Mouse (Mus musculus): ENCODE measurements around the gene Iqgap2. TPM values are rescaled to one million over a fixed set of nuclear protein-coding genes. Genes with fewer than 3 reads are reported as not detected.

The Iqgap2 gene
- total and polyA plus RNA-seq, 3 experiments, result 0.61 to 2.5 (median 2.2) TPM

GRCm38 (mm10) chr13:95797530-95797929 is 94.2 kb downstream of the Iqgap2 start:
- TF ChIP-seq CTCF (IDR thresholded peaks at IDR 0.05) (no peak), EP300 (IDR thresholded peaks at IDR 0.05; ENCODE audit: insufficient read depth, low read depth, low read length) (no peak), POLR2A (IDR thresholded peaks at IDR 0.05; ENCODE audit: insufficient read depth, low read depth, low read length) (no peak)
- intact Hi-C loops (cut with DNase I), result no loop called here
- Histone ChIP-seq H3K4me1 (ENCODE audit: control insufficient read depth, insufficient read depth, low read length) (no peaks in the 10 kb centered on the region; the same call in 1 of the 2 replicates), H3K27ac (no peak overlapping the region), H3K79me2 (replicated peaks; ENCODE audit: control insufficient read depth, insufficient read depth, low read length) (no peaks in the 10 kb centered on the region), H3K27me3 (ENCODE audit: control insufficient read depth, insufficient read depth, low read length) (no peaks in the 10 kb centered on the region), H3K36me3 (ENCODE audit: control insufficient read depth, insufficient read depth, low read length) (no peaks in the 10 kb centered on the region), H3K9ac (ENCODE audit: low read depth, low read length) (no peak overlapping the region), H3K4me3 (no peak overlapping the region)
- no peak for DNase-seq
- 80% methylated on average over 2 of the region's 2 CpGs for WGBS

GRCm38 (mm10) chr13:95794346-95794745 is 97.4 kb downstream of the Iqgap2 start:
- Histone ChIP-seq H3K79me2 (replicated peaks; ENCODE audit: control insufficient read depth, insufficient read depth, low read length) (no peaks in the 10 kb centered on the region), H3K27ac (no peak overlapping the region), H3K9ac (ENCODE audit: low read depth, low read length) (no peak overlapping the region), H3K27me3 (ENCODE audit: control insufficient read depth, insufficient read depth, low read length) (no peaks in the 10 kb centered on the region), H3K4me3 (no peak overlapping the region), H3K4me1 (ENCODE audit: control insufficient read depth, insufficient read depth, low read length) (no peaks in the 10 kb centered on the region; the same call in 1 of the 2 replicates), H3K36me3 (ENCODE audit: control insufficient read depth, insufficient read depth, low read length) (no peaks in the 10 kb centered on the region)
- 51% methylated on average over 8 of the region's 8 CpGs for WGBS
- TF ChIP-seq CTCF (IDR thresholded peaks at IDR 0.05), result no peak
- no peak for TF ChIP-seq POLR2A (IDR thresholded peaks at IDR 0.05; ENCODE audit: insufficient read depth, low read depth, low read length)
- no peak for DNase-seq
- intact Hi-C loops (cut with DNase I), result no loop called here

- intact Hi-C loops (cut with DNase I), result no loop called here
- no peaks in the 10 kb centered on the region for H3K27me3 ChIP-seq (ENCODE audit: control insufficient read depth, insufficient read depth, low read length)
- TF ChIP-seq CTCF (IDR thresholded peaks at IDR 0.05), result no peak
- TF ChIP-seq EP300 (IDR thresholded peaks at IDR 0.05; ENCODE audit: insufficient read depth, low read depth, low read length), result no peak
- no peaks in the 10 kb centered on the region for H3K79me2 ChIP-seq (replicated peaks; ENCODE audit: control insufficient read depth, insufficient read depth, low read length)
- no peaks in the 10 kb centered on the region for H3K36me3 ChIP-seq (ENCODE audit: control insufficient read depth, insufficient read depth, low read length)
- H3K4me3 ChIP-seq, result no peak overlapping the region
- H3K9ac ChIP-seq (ENCODE audit: low read depth, low read length), result no peak overlapping the region
- 74% methylated on average over 6 of the region's 6 CpGs for WGBS
- no peak for DNase-seq
- H3K27ac ChIP-seq, result no peak overlapping the region
- peaks cover 3% of the 10 kb centered on the region for H3K4me1 ChIP-seq (ENCODE audit: control insufficient read depth, insufficient read depth, low read length)
These were observed 100.8 kb downstream of the Iqgap2 start for GRCm38 (mm10) chr13:95790883-95791282.

DNA sequence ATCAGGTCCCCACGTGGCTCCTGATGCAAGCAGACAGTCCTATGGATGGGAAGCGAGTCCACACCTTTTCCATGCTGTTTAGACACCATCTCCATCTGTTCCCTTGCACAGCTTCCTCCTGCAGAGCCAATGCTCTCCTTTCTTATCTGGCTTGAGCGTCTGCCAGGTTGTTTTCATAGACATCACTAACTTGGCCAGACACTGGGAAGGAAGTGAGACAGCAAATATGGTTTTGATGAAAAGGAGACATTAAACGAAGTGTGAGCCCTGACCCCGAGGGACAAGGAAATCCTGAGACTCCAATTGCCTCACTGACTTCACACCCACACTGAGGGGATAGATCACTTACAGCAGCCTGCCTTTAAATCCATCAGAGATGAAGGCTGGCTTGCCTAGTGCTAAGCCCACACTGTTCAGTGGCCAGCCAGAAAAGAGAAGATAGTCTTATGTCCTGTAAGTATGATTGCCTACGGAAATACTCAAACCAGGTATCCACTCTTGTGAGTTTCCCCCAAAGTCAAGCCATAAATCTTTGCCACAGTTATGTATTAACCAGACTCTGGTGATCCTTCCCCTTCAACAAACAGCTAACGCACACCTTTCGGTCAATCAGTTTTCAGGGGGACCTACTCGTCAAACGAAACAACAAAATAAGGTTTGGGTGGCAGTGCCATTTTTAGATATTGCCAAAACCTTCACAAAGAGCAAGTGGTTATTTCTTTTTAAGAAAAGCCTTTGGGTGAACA is 102.9 kb downstream of the Iqgap2 start:
- Histone ChIP-seq H3K36me3 (ENCODE audit: control insufficient read depth, insufficient read depth, low read length) (no peaks in the 10 kb centered on the region), H3K4me1 (ENCODE audit: control insufficient read depth, insufficient read depth, low read length) (peaks cover 3% of the 10 kb centered on the region), H3K9ac (ENCODE audit: low read depth, low read length) (no peak overlapping the region), H3K27me3 (ENCODE audit: control insufficient read depth, insufficient read depth, low read length) (no peaks in the 10 kb centered on the region), H3K79me2 (replicated peaks; ENCODE audit: control insufficient read depth, insufficient read depth, low read length) (no peaks in the 10 kb centered on the region), H3K27ac (no peak overlapping the region), H3K4me3 (no peak overlapping the region)
- 51% methylated on average over 10 of the region's 10 CpGs for WGBS
- no peak for DNase-seq
- intact Hi-C loops (cut with DNase I), result no loop called here
- TF ChIP-seq POLR2A (IDR thresholded peaks at IDR 0.05; ENCODE audit: insufficient read depth, low read depth, low read length), result no peak
- no peak for TF ChIP-seq EP300 (IDR thresholded peaks at IDR 0.05; ENCODE audit: insufficient read depth, low read depth, low read length)
- TF ChIP-seq CTCF (IDR thresholded peaks at IDR 0.05), result no peak

GRCm38 (mm10) chr13:95782969-95783332 is 108.8 kb downstream of the Iqgap2 start:
- no peaks in the 10 kb centered on the region for H3K27me3 ChIP-seq (ENCODE audit: control insufficient read depth, insufficient read depth, low read length)
- no peaks in the 10 kb centered on the region for H3K36me3 ChIP-seq (ENCODE audit: control insufficient read depth, insufficient read depth, low read length)
- no peak overlapping the region for H3K9ac ChIP-seq (ENCODE audit: low read depth, low read length)
- H3K79me2 ChIP-seq (replicated peaks; ENCODE audit: control insufficient read depth, insufficient read depth, low read length), result no peaks in the 10 kb centered on the region
- TF ChIP-seq CTCF (IDR thresholded peaks at IDR 0.05) (no peak), EP300 (IDR thresholded peaks at IDR 0.05; ENCODE audit: insufficient read depth, low read depth, low read length) (no peak), POLR2A (IDR thresholded peaks at IDR 0.05; ENCODE audit: insufficient read depth, low read depth, low read length) (no peak)
- no peak overlapping the region for H3K4me3 ChIP-seq
- no peak overlapping the region for H3K27ac ChIP-seq
- WGBS, result 52% methylated on average over 2 of the region's 2 CpGs
- no peak for DNase-seq
- H3K4me1 ChIP-seq (ENCODE audit: control insufficient read depth, insufficient read depth, low read length), result no peaks in the 10 kb centered on the region; the same call in 1 of the 2 replicates
- intact Hi-C loops (cut with DNase I), result no loop called here

DNA sequence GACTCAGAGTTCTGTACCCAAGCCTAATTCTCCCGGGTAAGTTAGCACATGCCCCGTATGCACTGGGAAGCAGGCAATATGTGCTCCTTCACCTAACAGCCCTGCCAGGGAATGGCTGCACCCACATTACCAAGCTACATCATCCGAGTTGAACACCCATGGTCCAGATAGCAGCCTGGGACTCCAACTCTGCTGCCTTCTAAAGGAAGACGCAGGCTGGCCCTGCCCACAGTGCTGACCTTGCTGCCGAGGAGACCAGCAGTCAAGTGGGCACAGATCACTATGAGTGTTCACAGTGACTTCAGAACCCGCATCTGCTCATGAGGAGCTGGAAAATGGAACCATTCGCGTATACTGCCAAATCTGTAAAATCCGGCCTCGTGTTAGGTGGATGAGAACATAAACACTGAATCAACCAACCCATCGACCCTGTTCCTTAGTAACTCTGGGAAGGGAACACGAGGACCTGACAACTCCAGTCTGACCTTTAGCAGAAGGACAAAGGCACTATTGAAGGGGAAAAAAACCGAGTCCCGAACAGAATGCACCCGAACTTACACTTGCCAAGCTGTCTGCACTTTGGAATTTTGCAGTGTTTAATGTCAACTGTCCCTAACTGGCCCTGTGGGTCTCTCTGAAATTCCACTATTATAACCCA is 109.3 kb downstream of the Iqgap2 start:
- H3K36me3 ChIP-seq (ENCODE audit: control insufficient read depth, insufficient read depth, low read length), result no peaks in the 10 kb centered on the region
- no peak overlapping the region for H3K9ac ChIP-seq (ENCODE audit: low read depth, low read length)
- H3K79me2 ChIP-seq (replicated peaks; ENCODE audit: control insufficient read depth, insufficient read depth, low read length), result no peaks in the 10 kb centered on the region
- no peaks in the 10 kb centered on the region; the same call in 1 of the 2 replicates for H3K4me1 ChIP-seq (ENCODE audit: control insufficient read depth, insufficient read depth, low read length)
- no peak overlapping the region for H3K27ac ChIP-seq
- H3K4me3 ChIP-seq, result no peak overlapping the region
- DNase-seq, result no peak
- intact Hi-C loops (cut with DNase I), result no loop called here
- TF ChIP-seq CTCF (IDR thresholded peaks at IDR 0.05), result no peak
- no peak for TF ChIP-seq POLR2A (IDR thresholded peaks at IDR 0.05; ENCODE audit: insufficient read depth, low read depth, low read length)
- TF ChIP-seq EP300 (IDR thresholded peaks at IDR 0.05; ENCODE audit: insufficient read depth, low read depth, low read length), result no peak
- WGBS, result 65% methylated on average over 15 of the region's 15 CpGs
- no peaks in the 10 kb centered on the region for H3K27me3 ChIP-seq (ENCODE audit: control insufficient read depth, insufficient read depth, low read length)

Measured in heart, adult 2 months (tissue).